Mouse (Mus musculus) olfactory bulb, adult 2 months (tissue): ENCODE data around the gene Pirb. TPM values are rescaled to one million over a fixed set of nuclear protein-coding genes. Genes with fewer than 3 reads are reported as not detected.
A peak's percentile ranks its signal among the peaks of the same experiment; 100 is the strongest.

ENCODE experiments used
- H3K27ac ChIP-seq: fragments of 200-500 bp; 2 replicates; pipeline ENCODE4 v1.5.1; 2012; ENCODE audit warnings: low read depth, low read length; ENCODE audit not compliant: insufficient read depth
- H3K4me1 ChIP-seq: fragments of 200-500 bp; 2 replicates; pipeline ENCODE4 v1.6.1; 2012; ENCODE audit warnings: low read length; ENCODE audit not compliant: control insufficient read depth, insufficient read depth
- H3K4me3 ChIP-seq: fragments of 200-500 bp; 2 replicates; pipeline ENCODE4 v1.5.1; 2012; ENCODE audit warnings: mild to moderate bottlenecking, low read depth, low read length, moderate library complexity; ENCODE audit not compliant: insufficient read depth
- CTCF ChIP-seq: fragments of 200-500 bp; IDR thresholded peaks from 2 replicates; pipeline ENCODE4 v1.5.1; 2012; ENCODE audit warnings: low read depth, mild to moderate bottlenecking, low read length, moderate library complexity; ENCODE audit not compliant: insufficient read depth
- POLR2A ChIP-seq: fragments of 200-500 bp; IDR thresholded peaks from 2 replicates; pipeline ENCODE4 v1.6.1; 2012; ENCODE audit warnings: mild to moderate bottlenecking, low read depth, low read length, moderate library complexity; ENCODE audit not compliant: insufficient read depth
- WGBS: fragments of 180-500 bp; shearing (Covaris S2); methylation state at CpG from one replicate; pipeline ENCODE4 v1.1.7; 2018; 5-methylcytosine and 5-hydroxymethylcytosine counted together
- polyA plus RNA-seq: library from polyadenylated mRNA; stranded (reverse); fragments of >200 nt; gene quantifications from 2 replicates; pipeline ENCODE4 v1.2.4, GENCODE M21; 2012; ENCODE audit warnings: low replicate concordance; ENCODE audit not compliant: missing spikeins, insufficient read depth, insufficient read length

Pirb gene
- polyA plus RNA-seq, 1 experiment, result not detected

DNA sequence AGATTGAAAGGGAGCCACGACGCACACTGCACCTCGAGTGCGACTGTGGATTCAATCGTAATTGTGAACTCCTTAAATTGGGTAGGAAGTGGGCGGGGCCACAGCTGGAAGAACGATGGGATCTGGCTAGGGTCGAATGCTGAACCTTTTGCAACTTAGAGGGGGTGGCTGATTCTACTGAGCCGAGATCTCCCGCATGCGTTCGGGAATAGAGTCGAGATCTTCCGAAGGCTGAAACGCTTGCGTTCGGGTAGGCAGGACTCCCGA lies 26.4 kb downstream of the Pirb start:
- peak overlapping the region; percentile 81 for H3K27ac ChIP-seq
- 0% methylated on average over 18 of the region's 18 CpGs for WGBS
- peak overlapping the region; percentile 74 for H3K4me3 ChIP-seq
- peaks cover 15% of the 10 kb centered on the region for H3K4me1 ChIP-seq
- no peak for TF ChIP-seq CTCF
- peak; percentile 54 for TF ChIP-seq POLR2A

DNA sequence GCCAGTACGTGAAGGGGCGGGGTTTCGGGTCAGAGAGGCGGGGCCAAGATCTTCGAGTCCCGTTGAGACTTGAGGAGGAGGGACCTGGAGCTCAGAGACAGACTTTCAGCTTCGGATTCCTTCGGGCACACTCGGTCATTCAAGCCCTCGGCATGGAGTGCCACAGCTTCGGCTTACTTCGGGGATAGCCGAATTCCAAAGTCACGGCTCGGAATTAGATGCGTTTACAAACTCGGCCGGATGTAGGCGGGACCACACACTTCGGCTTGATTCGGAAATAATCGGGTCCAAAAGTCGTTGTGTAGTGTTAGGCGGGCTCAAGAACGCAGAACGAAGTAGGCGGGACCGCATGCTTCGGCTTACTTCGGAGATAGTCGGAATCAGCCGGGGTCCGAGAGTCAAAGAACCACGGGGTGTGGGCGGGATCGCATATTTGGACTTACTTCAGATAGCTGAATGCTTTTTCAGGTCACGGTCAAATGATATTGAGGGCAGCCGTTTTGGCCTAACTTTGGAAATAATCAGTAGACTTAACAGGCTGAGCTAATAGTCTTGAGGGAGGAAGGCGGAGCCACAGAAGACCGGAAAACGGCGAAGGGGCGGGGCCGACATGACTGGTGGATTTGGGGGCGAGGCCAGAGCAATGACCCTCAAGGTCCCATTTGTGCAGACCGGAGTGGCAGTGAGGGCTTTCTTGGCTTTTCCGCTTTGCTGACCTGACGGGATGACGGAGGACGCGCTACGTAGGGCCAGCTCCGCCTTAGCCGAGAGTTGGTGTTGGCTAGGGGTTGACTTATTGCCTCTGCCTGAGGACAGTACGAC lies 27.0 kb downstream of the Pirb start, which contains the start of gene Mboat7:
Gene Mboat7, minus strand, starts transcription at position 537 of the 822 bp plus-strand sequence.
- WGBS, result under 1% methylated on average over 55 of the region's 55 CpGs
- TF ChIP-seq POLR2A (no peak), CTCF (no peak)
- peaks cover 15% of the 10 kb centered on the region for H3K4me1 ChIP-seq

DNA sequence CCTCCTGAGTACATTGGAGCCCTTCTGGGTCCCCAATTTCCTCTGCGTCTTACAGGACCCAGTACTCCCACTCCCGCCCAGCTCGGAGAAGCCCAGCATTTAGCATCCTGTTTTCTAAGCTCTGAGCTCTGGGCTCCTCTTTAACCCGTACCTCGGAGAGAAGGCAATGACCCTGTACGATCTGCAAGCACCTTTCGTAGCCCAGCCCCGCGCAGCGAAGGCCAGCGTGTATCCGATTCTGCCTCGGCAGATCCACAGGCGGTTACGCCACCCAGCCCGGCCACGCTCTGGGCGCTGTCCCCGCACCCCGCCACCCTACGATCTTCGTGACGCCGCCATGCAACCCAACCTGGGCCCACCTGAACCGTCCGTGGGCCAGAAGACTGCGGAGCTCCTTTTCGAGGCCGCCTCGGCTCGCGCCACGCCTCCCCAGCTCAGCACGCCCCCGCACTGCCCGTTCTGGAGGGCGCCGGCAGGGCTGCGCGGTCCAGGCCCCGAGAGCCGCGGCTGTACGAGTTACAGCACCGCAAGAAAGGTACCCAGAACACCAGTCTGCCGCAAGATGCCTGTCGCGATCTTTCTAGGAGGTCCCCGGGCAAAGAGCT lies 27.7 kb downstream of the Pirb start, which contains the start of gene Tsen34:
Gene Tsen34, plus strand, starts transcription at position 482 of the 605 bp plus-strand sequence.
- Histone ChIP-seq H3K27ac (peak within 1 kb of the TSS; percentile 81), H3K4me1 (peaks cover 15% of the 10 kb centered on the region), H3K4me3 (peak within 1 kb of the TSS; percentile 74)
- under 1% methylated on average over 49 of the region's 49 CpGs for WGBS
- TF ChIP-seq POLR2A (no peak), CTCF (no peak)

More for the DNA sequence above, 27.0 kb downstream of the Pirb start, which contains the start of gene Mboat7:
- Histone ChIP-seq H3K27ac (peak within 1 kb of the TSS; percentile 81), H3K4me3 (peak within 1 kb of the TSS; percentile 74)

DNA sequence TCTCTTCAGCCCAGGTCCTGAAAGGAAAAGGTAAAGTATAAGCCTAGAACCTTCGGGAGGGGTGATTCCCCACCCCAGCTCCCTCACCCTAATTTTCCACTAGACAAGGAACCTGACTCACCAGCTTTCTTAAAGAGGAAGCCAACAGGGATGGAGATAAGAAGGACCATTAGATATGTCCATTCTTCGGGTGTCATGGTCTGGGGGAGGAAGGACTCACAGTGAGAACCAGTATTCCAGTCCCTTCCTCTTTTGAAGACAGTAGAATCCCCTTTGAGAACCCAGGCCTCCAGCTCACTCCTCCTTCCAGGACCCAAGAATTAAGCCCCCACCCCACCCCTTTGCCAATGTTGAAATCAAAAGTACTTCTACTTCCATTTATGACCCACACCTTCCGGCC lies 28.3 kb downstream of the Pirb start:
- Histone ChIP-seq H3K4me3 (peak overlapping the region; percentile 74), H3K4me1 (peaks cover 15% of the 10 kb centered on the region), H3K27ac (no peak overlapping the region)
- 21% methylated on average over 3 of the region's 3 CpGs for WGBS
- TF ChIP-seq CTCF, result no peak
- TF ChIP-seq POLR2A, result no peak

DNA sequence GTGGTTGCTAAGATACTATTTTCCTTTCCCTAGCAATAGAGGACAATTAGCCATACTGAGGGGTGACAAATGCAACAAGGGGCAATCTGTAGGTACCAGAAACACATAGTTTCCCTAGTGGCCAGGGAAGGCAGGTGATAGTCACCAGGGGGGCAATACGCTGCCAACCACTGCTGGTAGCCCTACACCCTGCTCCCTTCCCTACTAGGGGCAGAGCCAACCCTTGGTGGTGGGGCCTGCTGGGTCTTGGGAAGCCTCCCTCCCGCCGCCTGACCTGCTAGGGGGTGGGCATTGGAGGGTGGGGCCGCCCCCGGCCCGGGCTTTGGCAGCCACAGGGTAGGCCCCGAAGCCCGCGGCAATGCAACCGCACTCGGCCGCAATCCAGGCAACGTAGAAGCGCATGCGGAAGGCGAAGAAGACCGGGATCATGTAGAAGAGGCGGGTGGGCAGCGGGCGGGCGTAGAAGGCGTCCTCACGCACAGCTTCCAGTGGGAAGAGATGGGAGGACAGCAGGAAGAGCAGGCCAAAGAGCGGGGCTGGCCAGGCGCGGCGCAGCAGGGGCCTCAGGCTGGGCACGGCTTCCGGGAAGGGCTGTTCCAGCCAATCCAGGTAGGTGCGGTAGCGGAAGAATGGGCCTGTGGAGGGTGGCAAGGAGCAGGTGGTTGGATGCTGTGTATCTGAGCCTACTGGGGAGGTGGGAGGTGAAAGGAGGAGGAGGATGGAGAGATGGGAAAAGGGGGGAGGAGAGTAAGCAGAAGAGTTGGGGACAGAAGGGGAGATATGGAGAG lies 34.6 kb downstream of the Pirb start:
- 87% methylated on average over 31 of the region's 31 CpGs for WGBS
- peaks cover 14% of the 10 kb centered on the region for H3K4me1 ChIP-seq
- no peak for TF ChIP-seq POLR2A
- no peak for TF ChIP-seq CTCF
- no peak overlapping the region for H3K4me3 ChIP-seq
- H3K27ac ChIP-seq, result no peak overlapping the region

DNA sequence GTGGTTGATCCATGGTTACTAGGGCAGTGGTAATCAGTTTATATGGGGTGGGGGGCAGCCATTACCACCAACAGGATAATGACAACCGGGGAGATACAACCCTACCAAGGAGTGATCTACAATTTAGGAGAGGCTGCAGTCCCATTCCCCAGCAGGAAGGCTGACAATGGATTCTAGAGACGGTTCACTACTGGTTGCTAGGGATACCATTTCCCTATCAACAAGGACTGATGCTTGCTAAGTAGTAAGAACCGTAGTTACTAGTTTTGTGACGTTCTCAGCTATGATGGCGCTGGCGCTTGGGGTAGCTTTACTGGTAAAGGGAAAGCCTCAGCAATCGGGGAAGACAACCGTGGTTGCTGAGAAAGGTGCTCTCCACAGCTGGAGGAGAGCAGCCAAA lies 35.5 kb downstream of the Pirb start:
- WGBS, result 59% methylated on average over 8 of the region's 8 CpGs
- Histone ChIP-seq H3K4me1 (peaks cover 14% of the 10 kb centered on the region), H3K4me3 (no peak overlapping the region), H3K27ac (no peak overlapping the region; the same call in 1 of the 2 replicates)
- TF ChIP-seq CTCF (no peak), POLR2A (no peak)

DNA sequence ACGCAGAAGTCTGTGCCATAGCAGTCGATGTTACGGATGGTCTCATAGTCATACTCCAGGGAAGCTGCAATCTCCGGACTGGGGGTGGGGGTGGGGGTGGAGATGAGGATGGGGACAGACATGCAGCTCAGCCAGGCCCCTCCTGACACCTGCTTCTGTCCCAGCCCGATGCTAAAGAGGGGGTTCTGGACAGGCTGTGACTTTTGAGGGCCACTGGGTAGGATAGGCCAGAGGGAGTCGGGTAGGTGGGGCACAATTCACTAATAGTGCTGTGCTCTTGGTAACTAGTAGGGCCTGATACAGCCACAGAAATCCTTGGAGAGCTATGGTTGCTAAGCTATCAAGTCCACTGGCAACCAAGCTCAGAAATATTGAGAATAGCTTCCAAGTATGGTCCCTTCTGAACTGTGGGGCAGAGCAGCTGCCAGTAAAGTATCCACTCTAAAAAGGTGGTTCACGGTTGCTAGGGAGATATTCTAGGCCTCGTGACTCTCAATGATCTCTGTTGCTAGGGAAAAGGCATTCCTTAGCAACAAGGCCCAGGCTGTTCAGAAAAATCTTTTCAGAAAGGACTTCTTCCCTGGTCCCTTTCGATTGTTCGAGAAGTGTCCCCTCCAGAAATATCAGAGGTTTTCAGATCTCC lies 36.2 kb downstream of the Pirb start:
- Histone ChIP-seq H3K4me1 (peaks cover 14% of the 10 kb centered on the region), H3K27ac (no peak overlapping the region; the same call in 1 of the 2 replicates), H3K4me3 (no peak overlapping the region)
- 50% methylated on average over 10 of the region's 10 CpGs for WGBS
- TF ChIP-seq CTCF, result no peak
- no peak for TF ChIP-seq POLR2A

DNA sequence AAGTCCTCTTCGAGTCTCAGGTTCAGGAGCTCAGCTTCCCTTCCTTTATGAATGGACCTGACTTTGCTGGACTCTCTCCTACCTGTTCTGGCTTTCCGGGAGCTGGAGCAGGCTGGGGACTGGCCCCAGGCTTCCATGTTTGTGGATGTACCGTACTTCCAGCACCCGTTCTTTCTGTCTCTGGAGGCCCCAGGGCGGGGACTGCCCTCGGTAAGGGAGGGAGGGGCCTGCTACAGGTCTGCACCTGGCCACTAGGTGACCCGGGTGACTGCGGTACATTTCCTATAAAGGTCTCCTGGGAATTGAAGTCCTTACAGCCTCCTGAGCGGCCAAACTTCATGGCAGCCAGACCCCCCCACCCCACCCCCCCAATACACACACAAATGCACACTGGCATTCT lies 42.8 kb downstream of the Pirb start, which contains the start of gene Tmc4:
Gene Tmc4, minus strand, starts transcription at position 212 of the 400 bp plus-strand sequence.
- 63% methylated on average over 9 of the region's 9 CpGs for WGBS
- no peak for TF ChIP-seq CTCF

More for the DNA sequence above, 42.8 kb downstream of the Pirb start, which contains the start of gene Tmc4:
- Histone ChIP-seq H3K4me1 (no peaks in the 10 kb centered on the region; the same call in 1 of the 2 replicates), H3K27ac (no peak within 1 kb of the TSS), H3K4me3 (no peak within 1 kb of the TSS)
